Mouse (Mus musculus): ENCODE results near the gene Dkk3. TPM values are rescaled to one million over a fixed set of nuclear protein-coding genes. Genes with fewer than 3 reads are reported as not detected.

Dkk3 gene
- polyA plus RNA-seq, 1 experiment from 2014 or later = 27.5 TPM

DNA sequence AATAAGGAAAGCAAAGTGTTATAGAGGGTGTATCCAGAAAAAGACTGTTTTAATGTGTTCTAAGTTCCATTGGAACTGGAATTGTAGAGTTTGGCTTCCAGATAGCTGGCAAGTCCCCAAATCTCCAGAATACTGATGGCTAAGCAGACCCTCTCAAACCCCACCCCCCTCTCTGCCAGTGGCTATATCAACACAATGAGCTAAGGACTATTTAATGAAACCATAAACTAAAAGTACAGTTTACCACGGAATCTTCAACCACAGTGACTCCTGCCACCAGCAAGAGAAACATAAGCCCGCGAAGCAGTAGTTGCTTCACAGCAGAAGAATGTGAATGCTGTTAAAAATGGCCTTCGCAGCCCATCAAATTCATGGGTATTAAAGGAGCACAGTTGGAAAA is 4.4 kb downstream of the Dkk3 start:
- no peak for ATAC-seq (ENCODE audit: low FRiP score, low TSS enrichment)
- no peak overlapping the region for H3K9ac ChIP-seq (replicated peaks; ENCODE audit: low read length)
- no peak overlapping the region for H3K4me3 ChIP-seq (ENCODE audit: low read length)
- H3K9me3 ChIP-seq (ENCODE audit: low read length) = no peaks in the 10 kb centered on the region
- no peak overlapping the region for H3K4me2 ChIP-seq (replicated peaks; ENCODE audit: low read depth, low read length)
- H3K27ac ChIP-seq (ENCODE audit: low read length) = no peak overlapping the region; the same call in 1 of the 2 replicates
- 60% methylated on average over 4 of the region's 4 CpGs for WGBS
- peaks cover 14% of the 10 kb centered on the region for H3K4me1 ChIP-seq (ENCODE audit: insufficient read depth, low read length)
- H3K27me3 ChIP-seq (ENCODE audit: insufficient read depth, low read length) = no peaks in the 10 kb centered on the region
- no peaks in the 10 kb centered on the region for H3K36me3 ChIP-seq (ENCODE audit: insufficient read depth, low read length)

DNA sequence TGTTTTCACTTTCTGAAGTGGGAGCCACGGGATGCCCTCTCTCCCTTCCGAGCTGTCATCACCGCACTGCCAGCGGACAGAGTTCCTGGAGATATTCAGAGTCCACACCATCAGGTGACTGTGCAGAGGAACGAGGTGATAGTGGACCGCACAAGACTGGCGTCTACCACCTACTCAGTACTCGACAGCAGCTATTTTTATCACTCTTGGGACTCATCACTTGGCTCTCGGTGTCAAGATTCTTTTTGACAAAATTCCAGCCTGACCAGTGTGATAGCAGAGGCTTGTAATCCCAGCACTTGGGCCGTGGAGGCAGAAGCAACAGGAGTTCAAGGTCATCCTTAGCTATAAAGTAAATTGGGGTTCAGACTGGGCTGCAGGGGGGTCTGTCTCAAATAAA is 9.7 kb downstream of the Dkk3 start:
- Histone ChIP-seq H3K36me3 (ENCODE audit: insufficient read depth, low read length) (no peaks in the 10 kb centered on the region), H3K4me2 (replicated peaks; ENCODE audit: low read depth, low read length) (no peak overlapping the region), H3K9me3 (ENCODE audit: low read length) (no peaks in the 10 kb centered on the region), H3K4me1 (ENCODE audit: insufficient read depth, low read length) (0 out of 2 replicates have a peak, but pooled peaks cover 2% of the 10 kb centered on the region), H3K27me3 (ENCODE audit: insufficient read depth, low read length) (no peaks in the 10 kb centered on the region), H3K27ac (ENCODE audit: low read length) (no peak overlapping the region), H3K4me3 (ENCODE audit: low read length) (no peak overlapping the region), H3K9ac (replicated peaks; ENCODE audit: low read length) (no peak overlapping the region)
- ATAC-seq (ENCODE audit: low FRiP score, low TSS enrichment) = no peak
- WGBS = 86% methylated on average over 10 of the region's 10 CpGs

GRCm38 (mm10) chr7:112147979-112148378 is 10.9 kb downstream of the Dkk3 start:
- H3K4me2 ChIP-seq (replicated peaks; ENCODE audit: low read depth, low read length) = no peak overlapping the region
- H3K4me1 ChIP-seq (ENCODE audit: insufficient read depth, low read length) = peaks cover 13% of the 10 kb centered on the region
- no peak overlapping the region for H3K4me3 ChIP-seq (ENCODE audit: low read length)
- WGBS = 61% methylated on average over 2 of the region's 2 CpGs
- H3K9ac ChIP-seq (replicated peaks; ENCODE audit: low read length) = no peak overlapping the region
- no peaks in the 10 kb centered on the region for H3K36me3 ChIP-seq (ENCODE audit: insufficient read depth, low read length)
- no peak for ATAC-seq (ENCODE audit: low FRiP score, low TSS enrichment)
- H3K27ac ChIP-seq (ENCODE audit: low read length) = no peak overlapping the region
- H3K9me3 ChIP-seq (ENCODE audit: low read length) = no peaks in the 10 kb centered on the region
- H3K27me3 ChIP-seq (ENCODE audit: insufficient read depth, low read length) = no peaks in the 10 kb centered on the region

DNA sequence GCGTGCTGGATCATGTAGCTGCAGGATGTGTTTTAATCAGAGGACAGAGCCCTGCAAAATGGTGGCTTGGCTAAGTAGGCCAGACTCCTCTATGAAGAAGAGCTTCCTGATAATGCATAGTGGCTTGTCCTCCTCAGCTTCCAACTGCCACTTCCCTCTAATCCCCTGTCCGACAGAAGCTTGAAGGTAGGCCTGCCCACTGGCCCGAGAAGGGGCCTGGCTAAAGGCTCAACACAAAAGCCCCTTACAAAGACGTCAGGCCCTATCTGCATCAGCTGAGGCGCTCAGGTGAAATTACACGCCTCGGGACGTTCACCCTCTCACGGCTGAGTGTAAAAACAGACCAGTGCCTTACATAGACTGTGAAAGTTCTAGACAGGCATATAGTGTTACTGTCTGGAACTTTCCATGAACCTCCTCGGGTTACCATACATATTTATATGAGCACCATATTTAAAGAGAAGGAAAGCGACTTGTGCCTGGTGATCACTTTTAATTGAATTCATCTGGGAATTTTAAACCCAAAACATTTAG is 14.1 kb downstream of the Dkk3 start:
- Histone ChIP-seq H3K27ac (ENCODE audit: low read length) (no peak overlapping the region), H3K4me2 (replicated peaks; ENCODE audit: low read depth, low read length) (no peak overlapping the region), H3K4me1 (ENCODE audit: insufficient read depth, low read length) (peaks cover 15% of the 10 kb centered on the region), H3K9me3 (ENCODE audit: low read length) (no peaks in the 10 kb centered on the region), H3K36me3 (ENCODE audit: insufficient read depth, low read length) (no peaks in the 10 kb centered on the region), H3K27me3 (ENCODE audit: insufficient read depth, low read length) (no peaks in the 10 kb centered on the region), H3K4me3 (ENCODE audit: low read length) (no peak overlapping the region), H3K9ac (replicated peaks; ENCODE audit: low read length) (no peak overlapping the region)
- ATAC-seq (ENCODE audit: low FRiP score, low TSS enrichment) = no peak
- 48% methylated on average over 11 of the region's 11 CpGs for WGBS

DNA sequence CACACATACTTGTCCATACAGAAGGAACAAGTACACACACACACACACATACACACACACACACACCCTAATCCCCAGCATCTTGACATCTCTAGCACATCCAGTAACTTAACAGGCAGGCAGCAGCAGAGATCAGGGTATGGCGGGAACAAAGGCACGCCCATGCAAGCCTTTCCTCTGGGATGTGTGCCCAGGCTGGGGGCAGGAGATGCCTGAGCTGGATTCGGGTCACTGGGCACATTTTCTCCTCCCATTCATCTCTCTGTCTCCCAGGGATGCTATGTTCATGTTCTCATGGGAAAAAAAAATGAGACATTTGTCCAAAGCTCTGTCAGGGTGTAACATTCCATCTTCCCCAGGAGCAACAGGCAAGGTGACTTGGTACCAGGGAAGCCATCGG is 14.9 kb downstream of the Dkk3 start:
- H3K9me3 ChIP-seq (ENCODE audit: low read length) = no peaks in the 10 kb centered on the region
- no peaks in the 10 kb centered on the region for H3K27me3 ChIP-seq (ENCODE audit: insufficient read depth, low read length)
- no peak for ATAC-seq (ENCODE audit: low FRiP score, low TSS enrichment)
- no peak overlapping the region for H3K4me2 ChIP-seq (replicated peaks; ENCODE audit: low read depth, low read length)
- H3K4me1 ChIP-seq (ENCODE audit: insufficient read depth, low read length) = peaks cover 15% of the 10 kb centered on the region
- no peak overlapping the region for H3K27ac ChIP-seq (ENCODE audit: low read length)
- no peak overlapping the region for H3K4me3 ChIP-seq (ENCODE audit: low read length)
- H3K36me3 ChIP-seq (ENCODE audit: insufficient read depth, low read length) = no peaks in the 10 kb centered on the region
- no peak overlapping the region for H3K9ac ChIP-seq (replicated peaks; ENCODE audit: low read length)
- WGBS = 70% methylated on average over 4 of the region's 4 CpGs

GRCm38 (mm10) chr7:112143090-112143500 is 15.8 kb downstream of the Dkk3 start:
- no peak overlapping the region for H3K4me2 ChIP-seq (replicated peaks; ENCODE audit: low read depth, low read length)
- H3K4me3 ChIP-seq (ENCODE audit: low read length) = no peak overlapping the region
- H3K36me3 ChIP-seq (ENCODE audit: insufficient read depth, low read length) = no peaks in the 10 kb centered on the region
- no peak for ATAC-seq (ENCODE audit: low FRiP score, low TSS enrichment)
- H3K4me1 ChIP-seq (ENCODE audit: insufficient read depth, low read length) = peaks cover 15% of the 10 kb centered on the region
- WGBS = 42% methylated on average over 7 of the region's 7 CpGs
- no peak overlapping the region for H3K9ac ChIP-seq (replicated peaks; ENCODE audit: low read length)
- no peaks in the 10 kb centered on the region for H3K9me3 ChIP-seq (ENCODE audit: low read length)
- no peaks in the 10 kb centered on the region for H3K27me3 ChIP-seq (ENCODE audit: insufficient read depth, low read length)
- no peak overlapping the region for H3K27ac ChIP-seq (ENCODE audit: low read length)

DNA sequence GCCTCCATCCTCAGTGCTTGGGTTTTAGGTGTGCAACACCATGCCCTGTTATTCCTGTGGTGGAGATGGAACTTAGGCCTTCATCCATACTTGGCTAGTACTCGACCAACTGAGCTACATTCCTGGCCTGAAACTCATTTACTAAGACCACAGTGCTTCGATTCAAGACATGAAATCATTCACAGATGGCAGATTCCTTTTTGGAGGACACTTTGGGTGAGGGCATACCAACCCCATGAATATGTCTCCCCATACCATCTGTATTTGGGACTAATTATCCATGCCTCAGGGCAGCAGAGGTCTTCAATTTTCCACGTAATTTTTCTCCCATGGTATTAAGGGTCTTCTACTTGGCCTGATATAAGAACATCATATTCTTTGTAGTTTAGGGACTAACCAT is 16.2 kb downstream of the Dkk3 start:
- H3K36me3 ChIP-seq (ENCODE audit: insufficient read depth, low read length) = no peaks in the 10 kb centered on the region
- 85% methylated on average over 3 of the region's 3 CpGs for WGBS
- H3K4me2 ChIP-seq (replicated peaks; ENCODE audit: low read depth, low read length) = no peak overlapping the region
- H3K27me3 ChIP-seq (ENCODE audit: insufficient read depth, low read length) = no peaks in the 10 kb centered on the region
- no peak overlapping the region for H3K9ac ChIP-seq (replicated peaks; ENCODE audit: low read length)
- no peaks in the 10 kb centered on the region for H3K9me3 ChIP-seq (ENCODE audit: low read length)
- ATAC-seq (ENCODE audit: low FRiP score, low TSS enrichment) = no peak
- no peak overlapping the region for H3K27ac ChIP-seq (ENCODE audit: low read length)
- H3K4me1 ChIP-seq (ENCODE audit: insufficient read depth, low read length) = peaks cover 15% of the 10 kb centered on the region
- H3K4me3 ChIP-seq (ENCODE audit: low read length) = no peak overlapping the region

- no peak overlapping the region for H3K4me2 ChIP-seq (replicated peaks; ENCODE audit: low read depth, low read length)
- peaks cover 15% of the 10 kb centered on the region for H3K4me1 ChIP-seq (ENCODE audit: insufficient read depth, low read length)
- no peaks in the 10 kb centered on the region for H3K9me3 ChIP-seq (ENCODE audit: low read length)
- ATAC-seq (ENCODE audit: low FRiP score, low TSS enrichment) = no peak
- H3K9ac ChIP-seq (replicated peaks; ENCODE audit: low read length) = no peak overlapping the region
- no peak overlapping the region for H3K27ac ChIP-seq (ENCODE audit: low read length)
- no peaks in the 10 kb centered on the region for H3K27me3 ChIP-seq (ENCODE audit: insufficient read depth, low read length)
- H3K4me3 ChIP-seq (ENCODE audit: low read length) = no peak overlapping the region
- 91% methylated on average over 2 of the region's 2 CpGs for WGBS
- no peaks in the 10 kb centered on the region for H3K36me3 ChIP-seq (ENCODE audit: insufficient read depth, low read length)
Observed at GRCm38 (mm10) chr7:112140725-112141124, 18.1 kb downstream of the Dkk3 start.

GRCm38 (mm10) chr7:112138509-112139405 is 20.1 kb downstream of the Dkk3 start:
- 70% methylated on average over 11 of the region's 11 CpGs for WGBS
- no peak for ATAC-seq (ENCODE audit: low FRiP score, low TSS enrichment)

GRCm38 (mm10) chr7:112138168-112138508 is 20.7 kb downstream of the Dkk3 start:
- ATAC-seq (ENCODE audit: low FRiP score, low TSS enrichment) = no peak
- WGBS = 81% methylated on average over 7 of the region's 7 CpGs
- Histone ChIP-seq H3K4me3 (ENCODE audit: low read length) (no peak overlapping the region), H3K36me3 (ENCODE audit: insufficient read depth, low read length) (no peaks in the 10 kb centered on the region), H3K4me2 (replicated peaks; ENCODE audit: low read depth, low read length) (no peak overlapping the region), H3K9ac (replicated peaks; ENCODE audit: low read length) (no peak overlapping the region), H3K27me3 (ENCODE audit: insufficient read depth, low read length) (no peaks in the 10 kb centered on the region), H3K4me1 (ENCODE audit: insufficient read depth, low read length) (peaks cover 4% of the 10 kb centered on the region; the same call in 1 of the 2 replicates), H3K27ac (ENCODE audit: low read length) (no peak overlapping the region), H3K9me3 (ENCODE audit: low read length) (no peaks in the 10 kb centered on the region)

More at GRCm38 (mm10) chr7:112138509-112139405, 20.1 kb downstream of the Dkk3 start:
- Histone ChIP-seq H3K9me3 (ENCODE audit: low read length) (no peaks in the 10 kb centered on the region), H3K4me3 (ENCODE audit: low read length) (no peak overlapping the region), H3K27me3 (ENCODE audit: insufficient read depth, low read length) (no peaks in the 10 kb centered on the region), H3K4me2 (replicated peaks; ENCODE audit: low read depth, low read length) (no peak overlapping the region), H3K4me1 (ENCODE audit: insufficient read depth, low read length) (peaks cover 10% of the 10 kb centered on the region), H3K36me3 (ENCODE audit: insufficient read depth, low read length) (no peaks in the 10 kb centered on the region), H3K27ac (ENCODE audit: low read length) (no peak overlapping the region), H3K9ac (replicated peaks; ENCODE audit: low read length) (no peak overlapping the region)

Measured in kidney, embryonic 16.5 days (tissue).